Mouse (Mus musculus) layer of hippocampus, postnatal 10 days (tissue): ENCODE data around the gene Shld2. TPM values are rescaled to one million over a fixed set of nuclear protein-coding genes. Genes with fewer than 3 reads are reported as not detected.

Source experiments
- total RNA-seq, 2 experiments: library from RNA; stranded (reverse); gene quantifications; 2 replicates each; pipeline ENCODE4 v1.2.3; 2021

Gene Shld2
- total RNA-seq, 2 experiments from 2014 or later, result 9.7 to 13.5 TPM

Other genes with a start within 250 kb of the Shld2 start
- 1 to 10 TPM in 1 of 2 experiments, under 1 TPM in 1; 0.83 to 1.1 TPM for gene Anxa8, start 224.5 kb downstream of the Shld2 start, total RNA-seq
- not detected for gene A630023A22Rik, start 207.7 kb downstream of the Shld2 start, total RNA-seq
- under 1 TPM; 0.09 to 0.18 TPM for gene Npy4r, start 158.0 kb downstream of the Shld2 start, total RNA-seq
- gene Gprin2, start 108.8 kb downstream of the Shld2 start, total RNA-seq, result 1 to 10 TPM; 6.0 to 7.5 TPM
- gene Syt15, start 90.9 kb downstream of the Shld2 start, total RNA-seq, result 1 to 10 TPM; 1.7 to 1.8 TPM
- 100 to 1,000 TPM; 408 to 469 TPM for gene Glud1, start 234 bp upstream of the Shld2 start, total RNA-seq
- gene Fam25c, start 44.9 kb upstream of the Shld2 start, total RNA-seq, result not detected
- gene Sncg, start 64.3 kb upstream of the Shld2 start, total RNA-seq, result 1 to 10 TPM; 1.6 to 1.8 TPM
- 1 to 10 TPM; 4.0 to 4.5 TPM for gene Mmrn2, start 65.0 kb upstream of the Shld2 start, total RNA-seq
- 10 to 100 TPM; 41.9 to 46.1 TPM for gene Bmpr1a, start 192.8 kb upstream of the Shld2 start, total RNA-seq
- gene 9230112D13Rik, start 212.3 kb upstream of the Shld2 start, total RNA-seq, result not detected